Mouse (Mus musculus): ENCODE measurements around the gene Acvr1b. TPM values are rescaled to one million over a fixed set of nuclear protein-coding genes. Genes with fewer than 3 reads are reported as not detected.

Gene Acvr1b
- polyA plus RNA-seq, 1 experiment from 2014 or later: 17.4 TPM

- Histone ChIP-seq H3K9me3 (ENCODE audit: control insufficient read depth, low read length) (no peaks in the 10 kb centered on the region), H3K4me1 (ENCODE audit: control insufficient read depth, insufficient read depth, low read length) (peaks cover 3% of the 10 kb centered on the region; the same call in 1 of the 2 replicates), H3K9ac (ENCODE audit: low read length) (no peak overlapping the region), H3K36me3 (ENCODE audit: control insufficient read depth, insufficient read depth, low read length) (no peaks in the 10 kb centered on the region), H3K27me3 (ENCODE audit: control insufficient read depth, insufficient read depth, low read length) (no peaks in the 10 kb centered on the region), H3K27ac (ENCODE audit: low read depth, low read length) (no peak overlapping the region), H3K4me2 (ENCODE audit: low read depth) (no peak overlapping the region), H3K4me3 (ENCODE audit: low read depth, low read length) (no peak overlapping the region)
- no peak for DNase-seq (ENCODE audit: low spot score)
- 52% methylated on average over 5 of the region's 5 CpGs for WGBS
- ATAC-seq (ENCODE audit: insufficient read depth, low FRiP score, low TSS enrichment): no peak
Measured at GRCm38 (mm10) chr15:101248029-101248710, 74.3 kb downstream of the Acvr1b start.

GRCm38 (mm10) chr15:101250220-101250800, 76.4 kb downstream of the Acvr1b start:
- Histone ChIP-seq H3K36me3 (ENCODE audit: control insufficient read depth, insufficient read depth, low read length) (no peaks in the 10 kb centered on the region), H3K9me3 (ENCODE audit: control insufficient read depth, low read length) (no peaks in the 10 kb centered on the region), H3K4me3 (ENCODE audit: low read depth, low read length) (no peak overlapping the region), H3K9ac (ENCODE audit: low read length) (no peak overlapping the region), H3K4me2 (ENCODE audit: low read depth) (no peak overlapping the region), H3K27me3 (ENCODE audit: control insufficient read depth, insufficient read depth, low read length) (no peaks in the 10 kb centered on the region), H3K27ac (ENCODE audit: low read depth, low read length) (no peak overlapping the region), H3K4me1 (ENCODE audit: control insufficient read depth, insufficient read depth, low read length) (peaks cover 7% of the 10 kb centered on the region; the same call in 1 of the 2 replicates)
- WGBS: 77% methylated on average over 9 of the region's 9 CpGs
- DNase-seq (ENCODE audit: low spot score) (no peak), ATAC-seq (ENCODE audit: insufficient read depth, low FRiP score, low TSS enrichment) (no peak)

- H3K9ac ChIP-seq (ENCODE audit: low read length): no peak overlapping the region
- H3K27ac ChIP-seq (ENCODE audit: low read depth, low read length): no peak overlapping the region
- peaks cover 5% of the 10 kb centered on the region; the same call in 1 of the 2 replicates for H3K4me1 ChIP-seq (ENCODE audit: control insufficient read depth, insufficient read depth, low read length)
- 86% methylated on average over 5 of the region's 5 CpGs for WGBS
- ATAC-seq (ENCODE audit: insufficient read depth, low FRiP score, low TSS enrichment) (no peak), DNase-seq (ENCODE audit: low spot score) (no peak)
- no peaks in the 10 kb centered on the region for H3K36me3 ChIP-seq (ENCODE audit: control insufficient read depth, insufficient read depth, low read length)
- H3K27me3 ChIP-seq (ENCODE audit: control insufficient read depth, insufficient read depth, low read length): no peaks in the 10 kb centered on the region
- no peaks in the 10 kb centered on the region for H3K9me3 ChIP-seq (ENCODE audit: control insufficient read depth, low read length)
- H3K4me2 ChIP-seq (ENCODE audit: low read depth): no peak overlapping the region
- H3K4me3 ChIP-seq (ENCODE audit: low read depth, low read length): no peak overlapping the region
Measured at GRCm38 (mm10) chr15:101251930-101252329, 78.1 kb downstream of the Acvr1b start.

- Histone ChIP-seq H3K36me3 (ENCODE audit: control insufficient read depth, insufficient read depth, low read length) (no peaks in the 10 kb centered on the region), H3K4me3 (ENCODE audit: low read depth, low read length) (no peak overlapping the region), H3K9ac (ENCODE audit: low read length) (no peak overlapping the region), H3K27ac (ENCODE audit: low read depth, low read length) (no peak overlapping the region), H3K4me2 (ENCODE audit: low read depth) (no peak overlapping the region), H3K9me3 (ENCODE audit: control insufficient read depth, low read length) (no peaks in the 10 kb centered on the region), H3K4me1 (ENCODE audit: control insufficient read depth, insufficient read depth, low read length) (peaks cover 4% of the 10 kb centered on the region; the same call in 1 of the 2 replicates), H3K27me3 (ENCODE audit: control insufficient read depth, insufficient read depth, low read length) (no peaks in the 10 kb centered on the region)
- ATAC-seq (ENCODE audit: insufficient read depth, low FRiP score, low TSS enrichment) (no peak), DNase-seq (ENCODE audit: low spot score) (no peak)
- 87% methylated on average over 6 of the region's 6 CpGs for WGBS
Measured at GRCm38 (mm10) chr15:101252614-101253013, 78.7 kb downstream of the Acvr1b start.

GRCm38 (mm10) chr15:101253563-101253885, 79.7 kb downstream of the Acvr1b start:
- no peak for ATAC-seq (ENCODE audit: insufficient read depth, low FRiP score, low TSS enrichment)
- WGBS: 43% methylated on average over 3 of the region's 3 CpGs

GRCm38 (mm10) chr15:101253886-101254795, 80.3 kb downstream of the Acvr1b start, which contains the start of gene Nr4a1:
Gene Nr4a1 (plus strand): TSS chr15:101254269.
- H3K27me3 ChIP-seq (ENCODE audit: control insufficient read depth, insufficient read depth, low read length): no peaks in the 10 kb centered on the region
- no peaks in the 10 kb centered on the region for H3K36me3 ChIP-seq (ENCODE audit: control insufficient read depth, insufficient read depth, low read length)
- H3K4me2 ChIP-seq (ENCODE audit: low read depth): peak within 1 kb of the TSS; percentile 90
- 1% methylated on average over 77 of the region's 82 CpGs for WGBS
- H3K9ac ChIP-seq (ENCODE audit: low read length): peak within 1 kb of the TSS; percentile 79
- peak within 1 kb of the TSS; percentile 64 for H3K4me3 ChIP-seq (ENCODE audit: low read depth, low read length)
- 0 out of 2 replicates have a peak, but pooled peaks cover 4% of the 10 kb centered on the region for H3K4me1 ChIP-seq (ENCODE audit: control insufficient read depth, insufficient read depth, low read length)
- DNase-seq (ENCODE audit: low spot score) (peak; percentile 59), ATAC-seq (ENCODE audit: insufficient read depth, low FRiP score, low TSS enrichment) (peak; percentile 63)
- H3K9me3 ChIP-seq (ENCODE audit: control insufficient read depth, low read length): no peaks in the 10 kb centered on the region
- H3K27ac ChIP-seq (ENCODE audit: low read depth, low read length): no peak within 1 kb of the TSS

More at GRCm38 (mm10) chr15:101253563-101253885, 79.7 kb downstream of the Acvr1b start:
- H3K27me3 ChIP-seq (ENCODE audit: control insufficient read depth, insufficient read depth, low read length): no peaks in the 10 kb centered on the region
- H3K27ac ChIP-seq (ENCODE audit: low read depth, low read length): no peak overlapping the region
- DNase-seq (ENCODE audit: low spot score): no peak
- H3K4me2 ChIP-seq (ENCODE audit: low read depth): peak overlapping the region; percentile 90
- H3K36me3 ChIP-seq (ENCODE audit: control insufficient read depth, insufficient read depth, low read length): no peaks in the 10 kb centered on the region
- H3K4me3 ChIP-seq (ENCODE audit: low read depth, low read length): peak overlapping the region; percentile 64
- peak overlapping the region; percentile 79 for H3K9ac ChIP-seq (ENCODE audit: low read length)
- 0 out of 2 replicates have a peak, but pooled peaks cover 4% of the 10 kb centered on the region for H3K4me1 ChIP-seq (ENCODE audit: control insufficient read depth, insufficient read depth, low read length)
- no peaks in the 10 kb centered on the region for H3K9me3 ChIP-seq (ENCODE audit: control insufficient read depth, low read length)

- no peak overlapping the region for H3K27ac ChIP-seq (ENCODE audit: low read depth, low read length)
Measured at GRCm38 (mm10) chr15:101255842-101256462, 82.1 kb downstream of the Acvr1b start.

GRCm38 (mm10) chr15:101256463-101257206, 82.8 kb downstream of the Acvr1b start:
- no peaks in the 10 kb centered on the region for H3K9me3 ChIP-seq (ENCODE audit: control insufficient read depth, low read length)
- WGBS: 76% methylated on average over 14 of the region's 14 CpGs
- 0 out of 2 replicates have a peak, but pooled peaks cover 4% of the 10 kb centered on the region for H3K4me1 ChIP-seq (ENCODE audit: control insufficient read depth, insufficient read depth, low read length)
- H3K36me3 ChIP-seq (ENCODE audit: control insufficient read depth, insufficient read depth, low read length): no peaks in the 10 kb centered on the region
- DNase-seq (ENCODE audit: low spot score): no peak
- no peak overlapping the region for H3K9ac ChIP-seq (ENCODE audit: low read length)
- H3K27me3 ChIP-seq (ENCODE audit: control insufficient read depth, insufficient read depth, low read length): no peaks in the 10 kb centered on the region
- no peak for ATAC-seq (ENCODE audit: insufficient read depth, low FRiP score, low TSS enrichment)
- H3K27ac ChIP-seq (ENCODE audit: low read depth, low read length): no peak overlapping the region
- no peak overlapping the region for H3K4me2 ChIP-seq (ENCODE audit: low read depth)
- no peak overlapping the region for H3K4me3 ChIP-seq (ENCODE audit: low read depth, low read length)

More at GRCm38 (mm10) chr15:101255842-101256462, 82.1 kb downstream of the Acvr1b start:
- Histone ChIP-seq H3K4me1 (ENCODE audit: control insufficient read depth, insufficient read depth, low read length) (0 out of 2 replicates have a peak, but pooled peaks cover 4% of the 10 kb centered on the region), H3K4me3 (ENCODE audit: low read depth, low read length) (no peak overlapping the region), H3K4me2 (ENCODE audit: low read depth) (no peak overlapping the region), H3K36me3 (ENCODE audit: control insufficient read depth, insufficient read depth, low read length) (no peaks in the 10 kb centered on the region), H3K9me3 (ENCODE audit: control insufficient read depth, low read length) (no peaks in the 10 kb centered on the region), H3K9ac (ENCODE audit: low read length) (no peak overlapping the region), H3K27me3 (ENCODE audit: control insufficient read depth, insufficient read depth, low read length) (no peaks in the 10 kb centered on the region)
- DNase-seq (ENCODE audit: low spot score): no peak
- WGBS: 94% methylated on average over 7 of the region's 7 CpGs
- ATAC-seq (ENCODE audit: insufficient read depth, low FRiP score, low TSS enrichment): no peak
